In genomic region chr19:9898339-9899066, GRCm38 (mm10) we compare ENCODE assay signal across 8 mouse cellular contexts. TPM values are rescaled to one million over a fixed set of nuclear protein-coding genes. Genes with fewer than 3 reads are reported as not detected.
DNase-seq lines count a peak whose midpoint lies in the region; ATAC-seq and TF ChIP-seq lines count a peak whose summit lies in the region.

No protein-coding gene starts in this region.

- H3K4me2 ChIP-seq in heart, embryonic 15.5 days = peak overlapping the region; percentile 83
- peak overlapping the region; percentile 85 for H3K4me2 ChIP-seq in liver, embryonic 11.5 days

- H3K4me1 ChIP-seq in lung, adult 2 months (ENCODE audit: control insufficient read depth, insufficient read depth, low read length) = peaks cover 5% of the 10 kb centered on the region
- peaks cover 4% of the 10 kb centered on the region; the same call in 1 of the 2 replicates for H3K4me1 ChIP-seq in brown adipose tissue, adult 24 weeks (ENCODE audit: control insufficient read depth, insufficient read depth, insufficient read length, low read length)
- H3K4me1 ChIP-seq in heart, embryonic 15.5 days (replicated peaks) = peaks cover 32% of the 10 kb centered on the region
- peaks cover 35% of the 10 kb centered on the region for H3K4me1 ChIP-seq in liver, embryonic 11.5 days (replicated peaks; ENCODE audit: control insufficient read depth, insufficient read depth, low read length)

- TF ChIP-seq CTCF in lung, adult 2 months (IDR thresholded peaks at IDR 0.05; ENCODE audit: insufficient read depth, low read length) = no peak

- ATAC-seq in heart, embryonic 15.5 days (replicated peaks; ENCODE audit: insufficient number of reproducible peaks, insufficient read depth, low FRiP score, low read depth) = no peak
- no peak for ATAC-seq in liver, embryonic 11.5 days (replicated peaks; ENCODE audit: low FRiP score)

- no peaks in the 10 kb centered on the region for H3K27me3 ChIP-seq in heart, embryonic 15.5 days
- H3K27me3 ChIP-seq in liver, embryonic 11.5 days (replicated peaks; ENCODE audit: control insufficient read depth, insufficient read depth, low read length) = no peaks in the 10 kb centered on the region

- no peak for DNase-seq in lung, adult 2 months
- DNase-seq in lung, postnatal 25 days (ENCODE audit: low spot score) = no peak
- no peak for DNase-seq in liver, embryonic 11.5 days (ENCODE audit: low spot score)
- DNase-seq in neural tube, embryonic 10.5 days (ENCODE audit: extremely low spot score, low spot score) = peak; percentile 44
- no peak for DNase-seq in gastrocnemius, postnatal 25 days
- no peak for DNase-seq in spleen, adult 12 weeks (ENCODE audit: low spot score)

- H3K4me3 ChIP-seq in lung, adult 2 months (replicated peaks; ENCODE audit: extremely low read depth, low read depth, low read length) = peak overlapping the region; percentile 66
- peak overlapping the region; percentile 79 for H3K4me3 ChIP-seq in brown adipose tissue, adult 24 weeks (ENCODE audit: insufficient read depth, low read depth, low read length)
- H3K4me3 ChIP-seq in heart, embryonic 15.5 days = peak overlapping the region; percentile 91
- peak overlapping the region; percentile 97 for H3K4me3 ChIP-seq in liver, embryonic 11.5 days (ENCODE audit: low read depth, low read length)

- H3K27ac ChIP-seq in brown adipose tissue, adult 24 weeks (replicated peaks; ENCODE audit: low read depth, low read length) = 0 out of 2 replicates have a peak overlapping the region, but pooled peaks have one; percentile 1
- peak overlapping the region; percentile 85 for H3K27ac ChIP-seq in heart, embryonic 15.5 days
- H3K27ac ChIP-seq in liver, embryonic 11.5 days (ENCODE audit: low read depth, low read length) = peak overlapping the region; percentile 94

- no peaks in the 10 kb centered on the region for H3K9me3 ChIP-seq in heart, embryonic 15.5 days (replicated peaks)
- H3K9me3 ChIP-seq in liver, embryonic 11.5 days (ENCODE audit: control insufficient read depth, low read length) = no peaks in the 10 kb centered on the region

- WGBS in lung, adult 2 months = 8% methylated on average over 17 of the region's 17 CpGs
- 8% methylated on average over 17 of the region's 17 CpGs for WGBS in heart, embryonic 15.5 days
- WGBS in liver, embryonic 11.5 days = 7% methylated on average over 17 of the region's 17 CpGs

- peaks cover 21% of the 10 kb centered on the region for H3K36me3 ChIP-seq in heart, embryonic 15.5 days
- H3K36me3 ChIP-seq in liver, embryonic 11.5 days (ENCODE audit: control insufficient read depth, insufficient read depth, low read length) = peaks cover 18% of the 10 kb centered on the region

- H3K9ac ChIP-seq in heart, embryonic 15.5 days = peak overlapping the region; percentile 80
- H3K9ac ChIP-seq in liver, embryonic 11.5 days (ENCODE audit: low read depth, low read length) = peak overlapping the region; percentile 98

- TF ChIP-seq POLR2A in lung, adult 2 months (IDR thresholded peaks at IDR 0.05; ENCODE audit: borderline replicate concordance, extremely low read depth, low read depth, low read length) = no peak

RNA-seq across cellular contexts. Expression of gene Incenp, which starts 0.8 kb away (rescaled TPM):
- 5.5 and 7.7 TPM in 2 replicates for polyA plus RNA-seq in lung, adult 2 months (2012; rRNA removed)
- 2.5 and 7.4 TPM in 2 replicates for polyA plus RNA-seq in brown adipose tissue, adult 24 weeks (2012; ENCODE audit: insufficient read depth, insufficient read length, missing spikeins)
- 56.9 and 72.6 TPM in 2 replicates for polyA plus RNA-seq in heart, embryonic 15.5 days (2015; fragmentation: Nextera tagmentation; extraction: Ambion mirVana)
- polyA plus RNA-seq in liver, embryonic 11.5 days (2014; fragmentation: Nextera tagmentation; extraction: Ambion mirVana) = 116 and 118 TPM in 2 replicates
- 1 to 10 TPM; 4.5 to 4.7 TPM for total RNA-seq in gastrocnemius, postnatal 25 days (2021)

RNA-seq across cellular contexts. Expression of gene Scgb2a2, which starts 51.1 kb away (rescaled TPM):
- polyA plus RNA-seq in lung, adult 2 months (2012; rRNA removed) = not detected in 2 replicates
- polyA plus RNA-seq in brown adipose tissue, adult 24 weeks (2012; ENCODE audit: insufficient read depth, insufficient read length, missing spikeins) = not detected in 2 replicates
- not detected in 2 replicates for polyA plus RNA-seq in heart, embryonic 15.5 days (2015; fragmentation: Nextera tagmentation; extraction: Ambion mirVana)
- not detected in 2 replicates for polyA plus RNA-seq in liver, embryonic 11.5 days (2014; fragmentation: Nextera tagmentation; extraction: Ambion mirVana)
- not detected for total RNA-seq in gastrocnemius, postnatal 25 days (2021)

Comparison
In these comparisons a context has a peak if more than half of its experiments do, and no peak if none do; other contexts are left out.
1. H3K27ac ChIP-seq: peak in every context shown above with its lines; median percentile 94 in liver, embryonic 11.5 days; 85 in heart, embryonic 15.5 days; 1 in brown adipose tissue, adult 24 weeks.